Mouse (Mus musculus) forebrain, embryonic 10.5 days (tissue): ENCODE results near the gene Prok1. TPM values are rescaled to one million over a fixed set of nuclear protein-coding genes. Genes with fewer than 3 reads are reported as not detected.

ENCODE experiments used
- DNase-seq: peaks from one replicate; pipeline ENCODE4 v3.0.0-alpha.2; 2017; ENCODE audit warnings: low spot score; ENCODE audit errors: extremely low spot score
- H3K27ac ChIP-seq: fragments of 300-500 bp; sonication (generic); 2 replicates; pipeline ENCODE4 v1.5.1; 2016; ENCODE audit warnings: mild to moderate bottlenecking
- H3K27me3 ChIP-seq: fragments of 300-500 bp; sonication (generic); 2 replicates; pipeline ENCODE4 v1.6.1; 2016; ENCODE audit warnings: mild to moderate bottlenecking; ENCODE audit not compliant: poor library complexity, severe bottlenecking
- H3K36me3 ChIP-seq: fragments of 300-500 bp; sonication (generic); replicated peaks from 2 replicates; pipeline ENCODE4 v1.6.1; 2016; ENCODE audit warnings: mild to moderate bottlenecking, moderate library complexity
- H3K4me1 ChIP-seq: fragments of 300-500 bp; sonication (generic); 2 replicates; pipeline ENCODE4 v1.6.1; 2016
- H3K4me3 ChIP-seq: fragments of 300-500 bp; sonication (generic); 2 replicates; pipeline ENCODE4 v1.5.1; 2016; ENCODE audit warnings: mild to moderate bottlenecking, moderate library complexity
- H3K9me3 ChIP-seq: fragments of 300-500 bp; sonication (generic); 2 replicates; pipeline ENCODE4 v1.6.1; 2016; ENCODE audit warnings: mild to moderate bottlenecking, moderate library complexity
- WGBS: fragments of 180-500 bp; shearing (Covaris S2); methylation state at CpG from one replicate; pipeline ENCODE4 v1.1.7; 2016; 5-methylcytosine and 5-hydroxymethylcytosine counted together
- polyA plus RNA-seq: library from polyadenylated mRNA; unstranded; fragments of >200 nt; fragmentation: Nextera tagmentation; extraction: Ambion mirVana; gene quantifications from 2 replicates; pipeline ENCODE4 v1.2.1, GENCODE M21; 2016

Prok1 gene
- polyA plus RNA-seq, 1 experiment from 2014 or later, result not detected

GRCm38 (mm10) chr3:107230527-107230926, 9.0 kb downstream of the Prok1 start, which contains the start of gene A630076J17Rik:
Gene A630076J17Rik (plus strand): TSS chr3:107230614.
- Histone ChIP-seq H3K9me3 (no peaks in the 10 kb centered on the region), H3K36me3 (no peaks in the 10 kb centered on the region), H3K4me1 (peaks cover 5% of the 10 kb centered on the region), H3K4me3 (no peak within 1 kb of the TSS), H3K27me3 (no peaks in the 10 kb centered on the region), H3K27ac (no peak within 1 kb of the TSS)
- DNase-seq, result no peak
- 66% methylated on average over 1 of the region's 1 CpGs for WGBS

GRCm38 (mm10) chr3:107229822-107230221, 9.7 kb downstream of the Prok1 start:
- 86% methylated on average over 5 of the region's 5 CpGs for WGBS
- no peak overlapping the region for H3K4me3 ChIP-seq
- H3K27ac ChIP-seq, result no peak overlapping the region
- H3K4me1 ChIP-seq, result peaks cover 5% of the 10 kb centered on the region
- no peaks in the 10 kb centered on the region for H3K9me3 ChIP-seq
- H3K27me3 ChIP-seq, result no peaks in the 10 kb centered on the region
- DNase-seq, result no peak
- no peaks in the 10 kb centered on the region for H3K36me3 ChIP-seq

- Histone ChIP-seq H3K4me3 (no peak overlapping the region), H3K27me3 (no peaks in the 10 kb centered on the region), H3K9me3 (peaks cover 3% of the 10 kb centered on the region; the same call in 1 of the 2 replicates), H3K36me3 (no peaks in the 10 kb centered on the region), H3K27ac (no peak overlapping the region), H3K4me1 (peaks cover 5% of the 10 kb centered on the region)
- no peak for DNase-seq
- WGBS, result 83% methylated on average over 5 of the region's 5 CpGs
Observed at GRCm38 (mm10) chr3:107229221-107229620, 10.3 kb downstream of the Prok1 start.

- no peak for DNase-seq
- 93% methylated on average over 5 of the region's 5 CpGs for whole genome bisulfite sequencing
- H3K36me3 ChIP-seq, result no peaks in the 10 kb centered on the region
- no peaks in the 10 kb centered on the region for H3K4me1 ChIP-seq
- H3K9me3 ChIP-seq, result peaks cover 3% of the 10 kb centered on the region; the same call in 1 of the 2 replicates
- H3K27ac ChIP-seq, result no peak overlapping the region
- no peak overlapping the region for H3K4me3 ChIP-seq
- H3K27me3 ChIP-seq, result no peaks in the 10 kb centered on the region
Observed at GRCm38 (mm10) chr3:107225820-107226219, 13.7 kb downstream of the Prok1 start.

GRCm38 (mm10) chr3:107223230-107223629, 16.3 kb downstream of the Prok1 start:
- Histone ChIP-seq H3K4me1 (no peaks in the 10 kb centered on the region), H3K4me3 (no peak overlapping the region), H3K9me3 (peaks cover 3% of the 10 kb centered on the region; the same call in 1 of the 2 replicates), H3K27ac (no peak overlapping the region), H3K36me3 (no peaks in the 10 kb centered on the region), H3K27me3 (no peaks in the 10 kb centered on the region)
- no peak for DNase-seq
- 83% methylated on average over 1 of the region's 1 CpGs for WGBS

GRCm38 (mm10) chr3:107221608-107222007, 17.9 kb downstream of the Prok1 start, which contains the start of gene Cym:
Gene Cym (minus strand): TSS chr3:107221732.
- H3K27me3 ChIP-seq, result no peaks in the 10 kb centered on the region
- WGBS, result 89% methylated on average over 10 of the region's 10 CpGs
- no peak within 1 kb of the TSS for H3K27ac ChIP-seq
- no peaks in the 10 kb centered on the region for H3K36me3 ChIP-seq
- DNase-seq, result no peak
- no peak within 1 kb of the TSS for H3K4me3 ChIP-seq
- peaks cover 3% of the 10 kb centered on the region; the same call in 1 of the 2 replicates for H3K9me3 ChIP-seq
- no peaks in the 10 kb centered on the region for H3K4me1 ChIP-seq

- no peaks in the 10 kb centered on the region for H3K36me3 ChIP-seq
- 94% methylated on average over 7 of the region's 7 CpGs for WGBS
- H3K27ac ChIP-seq, result no peak overlapping the region
- DNase-seq, result no peak
- no peaks in the 10 kb centered on the region for H3K27me3 ChIP-seq
- no peaks in the 10 kb centered on the region for H3K9me3 ChIP-seq
- H3K4me3 ChIP-seq, result no peak overlapping the region
- no peaks in the 10 kb centered on the region for H3K4me1 ChIP-seq
Observed at GRCm38 (mm10) chr3:107218572-107218971, 20.9 kb downstream of the Prok1 start.

- Histone ChIP-seq H3K27ac (no peak overlapping the region), H3K9me3 (no peaks in the 10 kb centered on the region), H3K4me1 (no peaks in the 10 kb centered on the region), H3K4me3 (no peak overlapping the region), H3K36me3 (no peaks in the 10 kb centered on the region), H3K27me3 (no peaks in the 10 kb centered on the region)
- WGBS, result 90% methylated on average over 3 of the region's 3 CpGs
- DNase-seq, result no peak
Observed at GRCm38 (mm10) chr3:107217101-107217480, 22.4 kb downstream of the Prok1 start.

GRCm38 (mm10) chr3:107216400-107217100, 23.0 kb downstream of the Prok1 start:
- Histone ChIP-seq H3K4me1 (no peaks in the 10 kb centered on the region), H3K9me3 (no peaks in the 10 kb centered on the region), H3K4me3 (no peak overlapping the region), H3K27me3 (no peaks in the 10 kb centered on the region), H3K36me3 (no peaks in the 10 kb centered on the region), H3K27ac (no peak overlapping the region)
- no peak for DNase-seq
- 78% methylated on average over 8 of the region's 8 CpGs for WGBS

- Histone ChIP-seq H3K27ac (no peak overlapping the region), H3K4me1 (no peaks in the 10 kb centered on the region), H3K36me3 (no peaks in the 10 kb centered on the region), H3K4me3 (no peak overlapping the region), H3K9me3 (no peaks in the 10 kb centered on the region), H3K27me3 (no peaks in the 10 kb centered on the region)
- 88% methylated on average over 5 of the region's 5 CpGs for WGBS
- no peak for DNase-seq
Observed at GRCm38 (mm10) chr3:107214606-107215005, 24.9 kb downstream of the Prok1 start.

- Histone ChIP-seq H3K4me3 (no peak overlapping the region), H3K27me3 (no peaks in the 10 kb centered on the region), H3K4me1 (peaks cover 14% of the 10 kb centered on the region), H3K27ac (no peak overlapping the region), H3K9me3 (no peaks in the 10 kb centered on the region), H3K36me3 (no peaks in the 10 kb centered on the region)
- no peak for DNase-seq
- WGBS, result 77% methylated on average over 7 of the region's 7 CpGs
Observed at GRCm38 (mm10) chr3:107207625-107208253, 31.8 kb downstream of the Prok1 start.

- no peaks in the 10 kb centered on the region for H3K27me3 ChIP-seq
- WGBS, result 70% methylated on average over 4 of the region's 4 CpGs
- H3K9me3 ChIP-seq, result no peaks in the 10 kb centered on the region
- no peak overlapping the region for H3K27ac ChIP-seq
- no peak overlapping the region for H3K4me3 ChIP-seq
- no peak for DNase-seq
- no peaks in the 10 kb centered on the region for H3K36me3 ChIP-seq
- peaks cover 18% of the 10 kb centered on the region for H3K4me1 ChIP-seq
Observed at GRCm38 (mm10) chr3:107206490-107207150, 32.9 kb downstream of the Prok1 start.

- H3K27ac ChIP-seq, result no peak overlapping the region
- H3K4me3 ChIP-seq, result no peak overlapping the region
- WGBS, result 17% methylated on average over 4 of the region's 4 CpGs
- H3K9me3 ChIP-seq, result no peaks in the 10 kb centered on the region
- H3K27me3 ChIP-seq, result no peaks in the 10 kb centered on the region
- no peaks in the 10 kb centered on the region for H3K36me3 ChIP-seq
- H3K4me1 ChIP-seq, result peaks cover 24% of the 10 kb centered on the region
- peak; percentile 52 for DNase-seq
Observed at GRCm38 (mm10) chr3:107205994-107206393, 33.5 kb downstream of the Prok1 start.
